Mouse (Mus musculus) CH12.LX (cell line): Measurements from ENCODE around the gene Kctd5. TPM values are rescaled to one million over a fixed set of nuclear protein-coding genes. Genes with fewer than 3 reads are reported as not detected.

Experiments used
- DNase-seq: peaks from one replicate; pipeline ENCODE4 v3.0.0-alpha.2; 2013; ENCODE audit errors: extremely low read depth
- H3K27ac ChIP-seq: 2 replicates; pipeline ENCODE4 v1.5.1; 2012; ENCODE audit warnings: low read depth, mild to moderate bottlenecking, control low read depth, moderate library complexity; ENCODE audit not compliant: insufficient read depth
- H3K27me3 ChIP-seq: replicated peaks from 2 replicates; pipeline ENCODE3; 2012; ENCODE audit warnings: inconsistent platforms
- H3K36me3 ChIP-seq, 2 experiments: replicated peaks in 1 of 2; 2 replicates each; pipeline versions ENCODE3 to v1.6.1; 2012; ENCODE audit warnings: inconsistent platforms in 1 of 2, low read length in 1 of 2, mild to moderate bottlenecking in 1 of 2, mixed read lengths in 1 of 2, moderate library complexity in 1 of 2; ENCODE audit not compliant: control insufficient read depth in 1 of 2, insufficient read depth in 1 of 2
- H3K4me1 ChIP-seq, 2 experiments: 2 replicates each; pipeline ENCODE4 v1.6.1; 2012; ENCODE audit warnings: inconsistent platforms in 1 of 2, moderate library complexity in 1 of 2; ENCODE audit not compliant: insufficient read depth in 2 of 2, control insufficient read depth in 1 of 2
- H3K4me2 ChIP-seq: 2 replicates; pipeline ENCODE4 v1.6.1; 2012; ENCODE audit warnings: low read depth, mild to moderate bottlenecking, control low read depth; ENCODE audit not compliant: poor library complexity, insufficient read depth, severe bottlenecking
- H3K4me3 ChIP-seq, 3 experiments: fragments of 150-350 bp in 1 of 3; sonication (generic) in 1 of 3; replicated peaks in 1 of 3; 2 replicates each; pipeline versions ENCODE3 to v1.5.1; 2011 to 2012; ENCODE audit warnings: low read depth in 2 of 3, low read length in 2 of 3, mild to moderate bottlenecking in 2 of 3, moderate library complexity in 2 of 3, control low read depth in 1 of 3, improper control_type of control experiment in 1 of 3, inconsistent platforms in 1 of 3, mixed read lengths in 1 of 3; ENCODE audit not compliant: poor library complexity in 1 of 3
- H3K79me2 ChIP-seq: replicated peaks from 2 replicates; pipeline ENCODE4 v1.6.1; 2012; ENCODE audit warnings: mild to moderate bottlenecking, moderate library complexity; ENCODE audit not compliant: control insufficient read depth, poor library complexity, insufficient read depth, severe bottlenecking; ENCODE audit errors: extremely low read depth
- H3K9ac ChIP-seq: 2 replicates; pipeline ENCODE4 v1.6.1; 2012; ENCODE audit warnings: low read depth, mild to moderate bottlenecking, control low read depth, moderate library complexity; ENCODE audit not compliant: insufficient read depth
- H3K9me3 ChIP-seq: replicated peaks from 2 replicates; pipeline ENCODE3; 2012; ENCODE audit warnings: low read length, inconsistent platforms, mixed read lengths
- BHLHE40 ChIP-seq: IDR thresholded peaks from 2 replicates; pipeline ENCODE4 v1.6.1; 2011; ENCODE audit warnings: mild to moderate bottlenecking, low read depth, low read length, improper control_type of control experiment
- CHD2 ChIP-seq: IDR thresholded peaks from 2 replicates; pipeline ENCODE4 v1.6.1; 2011; ENCODE audit warnings: low read length, improper control_type of control experiment
- ELF1 ChIP-seq: IDR thresholded peaks from 2 replicates; pipeline ENCODE4 v1.6.1; 2014; ENCODE audit warnings: low read depth, mild to moderate bottlenecking, inconsistent platforms, low read length, improper control_type of control experiment
- EP300 ChIP-seq: IDR thresholded peaks from 2 replicates; pipeline ENCODE4 v1.6.1; 2011; ENCODE audit warnings: low read length, improper control_type of control experiment
- HCFC1 ChIP-seq: IDR thresholded peaks from 2 replicates; pipeline ENCODE4 v1.6.1; 2012; ENCODE audit warnings: low read depth, mild to moderate bottlenecking, inconsistent platforms, low read length, improper control_type of control experiment
- MEF2A ChIP-seq: IDR thresholded peaks from 2 replicates; pipeline ENCODE4 v1.6.1; 2014; ENCODE audit warnings: low read depth, mild to moderate bottlenecking, inconsistent platforms, low read length, improper control_type of control experiment, borderline replicate concordance
- NELFE ChIP-seq: IDR thresholded peaks from 2 replicates; pipeline ENCODE4 v1.6.1; 2011; ENCODE audit warnings: low read depth, low read length, improper control_type of control experiment
- NRF1 ChIP-seq: IDR thresholded peaks from 2 replicates; pipeline ENCODE4 v1.6.1; 2014; ENCODE audit warnings: low read depth, mild to moderate bottlenecking, inconsistent platforms, low read length, improper control_type of control experiment, moderate library complexity
- RAD21 ChIP-seq: IDR thresholded peaks from 2 replicates; pipeline ENCODE4 v1.6.1; 2011; ENCODE audit warnings: low read depth, mild to moderate bottlenecking, low read length, improper control_type of control experiment, moderate library complexity
- RCOR1 ChIP-seq: conservative IDR thresholded peaks from 2 replicates; pipeline ENCODE4 v1.6.1; 2012; ENCODE audit warnings: low read depth, mild to moderate bottlenecking, inconsistent platforms, low read length, improper control_type of control experiment
- dilution Hi-C: fragments of 300-500 bp; cut with MboI; formaldehyde crosslinking; loops from 2 replicates; pipeline ENCODE4 v1.14.3; 2020; ENCODE audit warnings: low sequenced_read_pairs; ENCODE audit not compliant: extremely low pct_unique_long_range_greater_than_20kb, extremely low pct_ligation_motif_present
- in situ Hi-C: fragments of 300-500 bp; cut with MboI; formaldehyde crosslinking; loops from 3 replicates; pipeline ENCODE4 v1.14.3; 2019; ENCODE audit warnings: low sequenced_read_pairs, low pct_ligation_motif_present, low pct_unique_long_range_greater_than_20kb, mixed read lengths
- polyA plus RNA-seq: library from polyadenylated mRNA; unstranded; fragments of >175 nt; gene quantifications from 2 replicates; pipeline ENCODE4 v1.2.1, GENCODE M21; 2012; ENCODE audit warnings: low read depth; ENCODE audit not compliant: insufficient read length
- total RNA-seq, 2 experiments: library from RNA; depleted of rRNA; stranded (reverse); fragments of 300-350 nt in 1 of 2; fragments of >200 nt in 1 of 2; gene quantifications; 2 replicates each; pipeline ENCODE4 v1.2.3; 2012 to 2014

Kctd5 gene
- total and polyA plus RNA-seq, 3 experiments = 30.1 to 51.1 (median 44.3) TPM

- peaks cover 40% of the 10 kb centered on the region for H3K27me3 ChIP-seq
- no peaks in the 10 kb centered on the region for H3K4me1 ChIP-seq
- no peak overlapping the region for H3K4me3 ChIP-seq
- TF ChIP-seq HCFC1 (no peak), BHLHE40 (no peak), CHD2 (no peak)
- TF ChIP-seq, all 38 proteins: peak for 0
- no peaks in the 10 kb centered on the region for H3K36me3 ChIP-seq
- no peaks in the 10 kb centered on the region for H3K9me3 ChIP-seq
- no peak overlapping the region for H3K27ac ChIP-seq
- H3K9ac ChIP-seq = no peak overlapping the region
- dilution Hi-C loops = no loop called here
- H3K79me2 ChIP-seq = no peaks in the 10 kb centered on the region
- no peak for DNase-seq
- in situ Hi-C loops = no loop called here
- no peak overlapping the region for H3K4me2 ChIP-seq
Observed at GRCm38 (mm10) chr17:24030551-24030950, 42.7 kb downstream of the Kctd5 start.

- Histone ChIP-seq H3K9ac (no peak overlapping the region), H3K79me2 (no peaks in the 10 kb centered on the region), H3K9me3 (no peaks in the 10 kb centered on the region), H3K27me3 (peaks cover 41% of the 10 kb centered on the region), H3K4me2 (no peak overlapping the region), H3K4me3 (no peak overlapping the region), H3K27ac (no peak overlapping the region), H3K36me3 (no peaks in the 10 kb centered on the region), H3K4me1 (no peaks in the 10 kb centered on the region)
- in situ Hi-C loops (no loop called here), dilution Hi-C loops (no loop called here)
- no peak for TF ChIP-seq HCFC1
- no peak for TF ChIP-seq NRF1
- TF ChIP-seq NELFE = no peak
- no peak for TF ChIP-seq RAD21
- no peak for TF ChIP-seq CHD2
- TF ChIP-seq ELF1 = no peak
- TF ChIP-seq MEF2A = no peak
- TF ChIP-seq RCOR1 = no peak
- no peak for DNase-seq
Observed at GRCm38 (mm10) chr17:24029477-24029876, 43.8 kb downstream of the Kctd5 start.

DNA sequence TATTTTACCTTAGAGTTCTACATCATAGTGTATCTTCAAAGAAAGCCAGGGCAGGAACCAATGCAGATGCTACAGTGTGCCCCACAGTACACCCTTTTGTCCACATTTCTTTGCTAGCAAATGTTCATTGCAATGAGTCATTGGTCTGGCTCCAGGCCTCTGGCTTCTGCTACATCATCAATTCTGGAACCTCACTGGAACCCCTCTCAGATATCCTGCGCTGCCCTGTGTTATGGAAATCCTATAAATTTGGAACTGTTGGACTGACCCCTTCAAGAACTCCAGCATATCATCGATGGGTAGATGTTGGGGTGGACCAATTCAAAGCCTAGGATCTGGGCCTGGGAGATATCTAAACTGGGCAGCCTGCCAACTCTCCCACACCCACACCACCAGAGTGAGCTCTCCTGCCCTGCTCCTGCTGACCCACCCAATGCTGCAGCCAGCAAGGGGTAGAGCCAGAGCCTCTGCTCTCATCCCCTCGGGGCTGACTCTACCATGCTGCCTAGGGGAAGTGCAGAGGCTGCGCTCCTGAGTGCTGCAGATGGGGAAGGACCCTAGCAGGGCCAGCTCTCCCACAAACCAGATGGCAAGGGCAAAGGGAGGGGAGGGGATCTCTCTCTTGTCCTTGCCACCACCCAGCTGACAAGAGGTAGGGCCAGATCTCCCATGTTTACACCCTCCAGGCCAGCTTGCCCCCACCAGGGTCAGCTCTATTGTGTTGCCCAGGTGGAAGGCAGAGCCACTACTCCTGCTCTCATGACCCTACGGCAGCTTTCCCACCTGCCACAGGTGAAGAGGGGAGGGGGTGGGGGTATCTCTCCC lies 51.7 kb downstream of the Kctd5 start:
- no peak for TF ChIP-seq MEF2A
- TF ChIP-seq EP300 = no peak
- no peak for DNase-seq
- Histone ChIP-seq H3K4me1 (no peaks in the 10 kb centered on the region), H3K4me3 (no peak overlapping the region), H3K9me3 (peaks cover under 1% of the 10 kb centered on the region), H3K36me3 (no peaks in the 10 kb centered on the region), H3K79me2 (no peaks in the 10 kb centered on the region), H3K9ac (no peak overlapping the region), H3K4me2 (no peak overlapping the region), H3K27ac (no peak overlapping the region), H3K27me3 (peaks cover 44% of the 10 kb centered on the region)
- in situ Hi-C loops (no loop called here), dilution Hi-C loops (no loop called here)
